31 mouse cellular contexts compared by ENCODE assay signal in the genomic region with DNA sequence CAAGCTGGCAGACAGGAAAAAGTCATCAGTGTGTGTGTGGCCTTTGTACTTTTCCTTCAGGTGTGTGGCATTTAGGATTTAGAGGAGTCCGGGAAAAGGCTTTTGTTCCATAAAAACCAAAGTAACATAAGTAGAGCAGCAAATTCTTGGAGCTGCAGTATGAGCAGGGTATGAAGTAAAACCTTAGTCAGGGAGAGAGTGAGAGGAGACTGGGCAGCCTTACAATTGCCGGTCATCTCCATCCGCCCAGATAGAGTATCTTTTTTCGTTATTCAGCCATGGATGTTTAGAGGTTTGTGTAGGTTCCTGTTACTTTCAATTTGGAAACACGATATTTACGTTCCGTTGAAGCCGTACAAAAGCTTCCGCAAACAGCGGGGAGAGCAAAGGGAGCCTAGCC.
DNase-seq lines count a peak whose midpoint lies in the region; ATAC-seq and TF ChIP-seq lines count a peak whose summit lies in the region.
"Had no signal": no experiment of that assay in that cellular context is flagged by ENCODE, and none has a peak within 500 bp of the region (broad histone marks: within the 10 kb centered on the region; RNA-seq: fewer than 3 reads in every experiment).

No protein-coding gene starts in this region.

- no peak for TF ChIP-seq CTCF in kidney, postnatal 0 days (IDR thresholded peaks at IDR 0.05; ENCODE audit: low read depth)
- TF ChIP-seq CTCF in small intestine, adult 2 months (IDR thresholded peaks at IDR 0.05; ENCODE audit: extremely low read depth, insufficient read length, insufficient replicate concordance, low read depth, low read length) = no peak

- DNase-seq in heart, adult 8-10 months (ENCODE audit: low spot score) = no peak
- DNase-seq in kidney, postnatal 0 days (ENCODE audit: low spot score) = no peak
- DNase-seq in embryonic facial prominence, embryonic 14.5 days (ENCODE audit: low spot score) = peak; percentile 47
- DNase-seq in lung, postnatal 36 days = no peak
- DNase-seq: adrenal gland, adult 2 months; adrenal gland, postnatal 36 days; cerebellum, adult 2 months; cerebellum, postnatal 14 days; gastrocnemius, postnatal 36 days; heart, adult 2 months; kidney, adult 2 months; kidney, postnatal 10 days; liver, embryonic 13.5 days; lung, adult 2 months; lung, postnatal 10 days; midbrain, embryonic 14.5 days; right cerebral cortex, postnatal 25 days; spleen, adult 18-20 months; thymus, adult 2 months; thymus, postnatal 4 days had no signal

- 82% methylated on average over 10 of the region's 10 CpGs for WGBS in heart, embryonic 13.5 days
- 47% methylated on average over 10 of the region's 10 CpGs for WGBS in kidney, postnatal 0 days
- 58% methylated on average over 10 of the region's 10 CpGs for WGBS in kidney, embryonic 15.5 days
- whole genome bisulfite sequencing in embryonic facial prominence, embryonic 14.5 days = 74% methylated on average over 10 of the region's 10 CpGs
- WGBS in small intestine, adult 2 months = 80% methylated on average over 10 of the region's 10 CpGs

- no peak for ATAC-seq in heart, embryonic 13.5 days (ENCODE audit: extremely low read depth, insufficient number of reproducible peaks, low FRiP score, low TSS enrichment)
- no peak for ATAC-seq in kidney, postnatal 0 days (replicated peaks; ENCODE audit: low FRiP score, low read depth)
- ATAC-seq in kidney, embryonic 15.5 days (replicated peaks; ENCODE audit: low FRiP score) = no peak
- ATAC-seq in embryonic facial prominence, embryonic 14.5 days (ENCODE audit: low read depth) = peak; percentile 53
- ATAC-seq: activated CD4-positive, CD25-positive, alpha-beta regulatory T cell, adult 4 months; forebrain, embryonic 16.5 days; hindbrain, postnatal 0 days; intestine, embryonic 15.5 days had no signal

- H3K27me3 ChIP-seq in heart, embryonic 13.5 days (replicated peaks) = no peaks in the 10 kb centered on the region
- H3K27me3 ChIP-seq in kidney, postnatal 0 days (ENCODE audit: insufficient read depth, low read length) = no peaks in the 10 kb centered on the region
- H3K27me3 ChIP-seq in kidney, embryonic 15.5 days = no peaks in the 10 kb centered on the region
- H3K27me3 ChIP-seq in embryonic facial prominence, embryonic 14.5 days (replicated peaks; ENCODE audit: control insufficient read depth, insufficient read depth, low read length) = no peaks in the 10 kb centered on the region
- H3K27me3 ChIP-seq in small intestine, adult 2 months (ENCODE audit: control insufficient read depth, insufficient read depth, low read length) = no peaks in the 10 kb centered on the region
- H3K27me3 ChIP-seq: CH12.LX; hindbrain, embryonic 12.5 days; intestine, embryonic 15.5 days; liver, embryonic 13.5 days; neural tube, embryonic 15.5 days had no signal

- peaks cover 10% of the 10 kb centered on the region for H3K36me3 ChIP-seq in heart, embryonic 13.5 days
- peaks cover 7% of the 10 kb centered on the region; the same call in 1 of the 2 replicates for H3K36me3 ChIP-seq in kidney, postnatal 0 days (ENCODE audit: insufficient read depth, low read length)
- H3K36me3 ChIP-seq in kidney, embryonic 15.5 days = peaks cover 26% of the 10 kb centered on the region
- peaks cover 18% of the 10 kb centered on the region for H3K36me3 ChIP-seq in embryonic facial prominence, embryonic 14.5 days (ENCODE audit: control insufficient read depth, insufficient read depth, low read length)
- no peaks in the 10 kb centered on the region for H3K36me3 ChIP-seq in small intestine, adult 2 months (ENCODE audit: control insufficient read depth, insufficient read depth, low read length)
- H3K36me3 ChIP-seq: hindbrain, embryonic 12.5 days; intestine, embryonic 15.5 days; neural tube, embryonic 15.5 days had no signal

- peaks cover 23% of the 10 kb centered on the region for H3K4me1 ChIP-seq in heart, embryonic 13.5 days
- H3K4me1 ChIP-seq in kidney, postnatal 0 days (replicated peaks; ENCODE audit: insufficient read depth, low read length) = no peaks in the 10 kb centered on the region
- H3K4me1 ChIP-seq in kidney, embryonic 15.5 days = no peaks in the 10 kb centered on the region
- no peaks in the 10 kb centered on the region; the same call in 1 of the 2 replicates for H3K4me1 ChIP-seq in embryonic facial prominence, embryonic 14.5 days (ENCODE audit: control insufficient read depth, insufficient read depth, low read length)
- H3K4me1 ChIP-seq in small intestine, adult 2 months (ENCODE audit: control insufficient read depth, insufficient read depth, insufficient read length, low read length) = no peaks in the 10 kb centered on the region
- H3K4me1 ChIP-seq: forebrain, embryonic 10.5 days; hindbrain, embryonic 12.5 days; intestine, embryonic 15.5 days had no signal

- H3K27ac ChIP-seq in heart, embryonic 13.5 days (replicated peaks) = peak overlapping the region; percentile 37; the same call in 1 of the 2 replicates
- no peak overlapping the region for H3K27ac ChIP-seq in kidney, postnatal 0 days
- no peak overlapping the region for H3K27ac ChIP-seq in kidney, embryonic 15.5 days
- 0 out of 2 replicates have a peak overlapping the region, but pooled peaks have one; percentile 3 for H3K27ac ChIP-seq in embryonic facial prominence, embryonic 14.5 days (replicated peaks; ENCODE audit: low read depth, low read length)
- H3K27ac ChIP-seq in small intestine, adult 2 months (ENCODE audit: insufficient read depth, low read depth, low read length) = peak overlapping the region; percentile 23; the same call in 1 of the 2 replicates
- H3K27ac ChIP-seq: forebrain, embryonic 10.5 days; heart, adult 2 months; hindbrain, embryonic 12.5 days; hindbrain, postnatal 0 days; intestine, embryonic 15.5 days; liver, embryonic 13.5 days; neural tube, embryonic 15.5 days had no signal

- no peak for TF ChIP-seq POLR2A in small intestine, adult 2 months (IDR thresholded peaks at IDR 0.05; ENCODE audit: low read depth, low read length)

- no peak overlapping the region for H3K4me3 ChIP-seq in heart, embryonic 13.5 days
- H3K4me3 ChIP-seq in kidney, postnatal 0 days (replicated peaks; ENCODE audit: low read depth, low read length) = no peak overlapping the region
- no peak overlapping the region for H3K4me3 ChIP-seq in kidney, embryonic 15.5 days (replicated peaks)
- H3K4me3 ChIP-seq in embryonic facial prominence, embryonic 14.5 days (ENCODE audit: low read depth, low read length) = no peak overlapping the region
- H3K4me3 ChIP-seq in small intestine, adult 2 months (ENCODE audit: low read depth, low read length) = no peak overlapping the region
- H3K4me3 ChIP-seq: forebrain, embryonic 10.5 days; heart, adult 2 months; hindbrain, embryonic 12.5 days; intestine, embryonic 15.5 days; liver, embryonic 13.5 days; neural tube, embryonic 15.5 days had no signal

- peak overlapping the region; percentile 22 for H3K4me2 ChIP-seq in heart, embryonic 13.5 days
- peak overlapping the region; percentile 1; the same call in 1 of the 2 replicates for H3K4me2 ChIP-seq in kidney, postnatal 0 days (ENCODE audit: low read length)
- no peak overlapping the region for H3K4me2 ChIP-seq in kidney, embryonic 15.5 days
- H3K4me2 ChIP-seq in embryonic facial prominence, embryonic 14.5 days (ENCODE audit: low read depth, low read length) = no peak overlapping the region
- H3K4me2 ChIP-seq: hindbrain, embryonic 12.5 days; intestine, embryonic 15.5 days; liver, embryonic 13.5 days; neural tube, embryonic 15.5 days had no signal

- H3K9ac ChIP-seq in heart, embryonic 13.5 days = no peak overlapping the region
- H3K9ac ChIP-seq in kidney, postnatal 0 days (ENCODE audit: low read depth, low read length) = no peak overlapping the region
- H3K9ac ChIP-seq in kidney, embryonic 15.5 days = no peak overlapping the region
- H3K9ac ChIP-seq in embryonic facial prominence, embryonic 14.5 days (ENCODE audit: low read depth, low read length) = no peak overlapping the region
- H3K9ac ChIP-seq: hindbrain, embryonic 12.5 days; intestine, embryonic 15.5 days; liver, embryonic 13.5 days; neural tube, embryonic 15.5 days had no signal

- no peaks in the 10 kb centered on the region for H3K9me3 ChIP-seq in heart, embryonic 13.5 days
- no peaks in the 10 kb centered on the region for H3K9me3 ChIP-seq in kidney, postnatal 0 days (replicated peaks; ENCODE audit: low read length)
- no peaks in the 10 kb centered on the region for H3K9me3 ChIP-seq in kidney, embryonic 15.5 days (replicated peaks)
- no peaks in the 10 kb centered on the region for H3K9me3 ChIP-seq in embryonic facial prominence, embryonic 14.5 days (ENCODE audit: control insufficient read depth, low read length)
- H3K9me3 ChIP-seq: forebrain, embryonic 10.5 days; hindbrain, embryonic 12.5 days; intestine, embryonic 15.5 days; liver, embryonic 13.5 days; neural tube, embryonic 15.5 days had no signal

Comparison
In these comparisons a context has a peak if more than half of its experiments do, and no peak if none do; other contexts are left out.
1. H3K4me2 ChIP-seq: peak in heart, embryonic 13.5 days (single experiment) and kidney, postnatal 0 days (single experiment); none in kidney, embryonic 15.5 days (single experiment) and embryonic facial prominence, embryonic 14.5 days (single experiment).
2. H3K27ac ChIP-seq: peak in heart, embryonic 13.5 days (single experiment), embryonic facial prominence, embryonic 14.5 days (single experiment) and small intestine, adult 2 months (single experiment); none in kidney, postnatal 0 days (single experiment) and kidney, embryonic 15.5 days (single experiment).